Mouse (Mus musculus) heart, adult 2 months (tissue): ENCODE measurements at regions not wholly inside any gene's neighbourhood (a gene's known extent, or its start where the extent isn't known, plus 50 kb on each side); places are given as distances from the start of the nearest gene placed in this dataset.
"Not testable (repeated sequence)": the region's sequence is repeated elsewhere in the genome, so short reads cannot be mapped to it uniquely, and the experiment has no call there.

Experiments used
- DNase-seq, 2 experiments: peaks; one replicate each; pipeline ENCODE4 v3.0.0; 2021
- H3K27ac ChIP-seq: fragments of 200-600 bp; 2 replicates; pipeline ENCODE4 v1.8.1; 2022
- H3K27me3 ChIP-seq: fragments of 200-500 bp; 2 replicates; pipeline ENCODE4 v1.6.1; 2012; ENCODE audit warnings: mild to moderate bottlenecking, low read length, inconsistent platforms, mixed read lengths; ENCODE audit not compliant: control insufficient read depth, insufficient read depth
- H3K36me3 ChIP-seq: fragments of 200-500 bp; 2 replicates; pipeline ENCODE4 v1.6.1; 2012; ENCODE audit warnings: low read length, inconsistent platforms; ENCODE audit not compliant: control insufficient read depth, insufficient read depth
- H3K4me1 ChIP-seq: fragments of 200-500 bp; 2 replicates; pipeline ENCODE4 v1.6.1; 2011; ENCODE audit warnings: low read length; ENCODE audit not compliant: control insufficient read depth, insufficient read depth
- H3K4me3 ChIP-seq: fragments of 200-600 bp; 2 replicates; pipeline ENCODE4 v1.8.1; 2022
- H3K79me2 ChIP-seq: fragments of 200-500 bp; replicated peaks from 2 replicates; pipeline ENCODE4 v1.6.1; 2012; ENCODE audit warnings: mild to moderate bottlenecking, inconsistent platforms, low read length, moderate library complexity, mixed read lengths; ENCODE audit not compliant: control insufficient read depth, insufficient read depth
- H3K9ac ChIP-seq: fragments of 200-500 bp; 2 replicates; pipeline ENCODE4 v1.6.1; 2012; ENCODE audit warnings: low read depth, mild to moderate bottlenecking, control low read depth, inconsistent platforms, low read length, mixed read lengths
- CTCF ChIP-seq: fragments of 200-600 bp; IDR thresholded peaks from 2 replicates; pipeline ENCODE4 v1.8.1; 2022; ENCODE audit warnings: antibody characterized with exemption, mild to moderate bottlenecking, moderate library complexity
- EP300 ChIP-seq: fragments of 200-500 bp; IDR thresholded peaks from 2 replicates; pipeline ENCODE4 v1.6.1; 2011; ENCODE audit warnings: low read depth, low read length, control low read depth; ENCODE audit not compliant: insufficient read depth
- POLR2A ChIP-seq: fragments of 200-500 bp; IDR thresholded peaks from 2 replicates; pipeline ENCODE4 v1.6.1; 2011; ENCODE audit warnings: mild to moderate bottlenecking, low read depth, low read length, control low read depth; ENCODE audit not compliant: insufficient read depth
- WGBS: fragments of 180-500 bp; shearing (Covaris S2); methylation state at CpG from one replicate; pipeline ENCODE4 v1.1.7; 2018; 5-methylcytosine and 5-hydroxymethylcytosine counted together
- intact Hi-C: fragments of 180-260 bp; cut with DNase I; formaldehyde crosslinking; loops from one replicate; pipeline ENCODE4 v1.15.1; 2025

DNA sequence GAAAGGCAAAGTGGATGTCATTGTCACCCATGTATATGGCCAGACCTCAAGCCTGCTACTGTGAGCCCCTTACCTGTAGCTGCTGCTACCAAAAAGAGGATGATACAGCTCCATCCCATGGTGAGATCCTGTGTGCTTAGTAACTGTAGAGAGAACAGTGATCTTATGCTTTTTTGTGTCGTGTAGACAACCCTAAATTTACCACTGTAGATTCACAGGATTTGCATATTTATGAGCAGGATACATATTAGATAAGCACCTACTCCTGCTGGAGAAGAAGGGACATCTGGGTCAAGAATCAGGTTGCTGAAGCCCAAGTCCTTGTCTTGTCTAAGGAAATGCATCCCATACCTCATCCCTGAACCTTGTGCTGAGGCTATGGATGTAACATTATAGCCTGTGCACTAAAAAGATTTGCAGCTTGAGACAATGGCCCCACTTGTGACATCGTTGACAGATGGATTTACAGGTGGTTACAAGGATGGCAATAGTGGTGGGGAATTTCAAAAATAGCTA is 888.7 kb upstream of the Zfp386 start:
- 47% methylated on average over 2 of the region's 2 CpGs for WGBS
- H3K79me2 ChIP-seq, intact Hi-C loops, H3K4me3 ChIP-seq, H3K27me3 ChIP-seq, H3K9ac ChIP-seq, H3K4me1 ChIP-seq, DNase-seq, H3K36me3 ChIP-seq, H3K27ac ChIP-seq: not testable (repeated sequence)

DNA sequence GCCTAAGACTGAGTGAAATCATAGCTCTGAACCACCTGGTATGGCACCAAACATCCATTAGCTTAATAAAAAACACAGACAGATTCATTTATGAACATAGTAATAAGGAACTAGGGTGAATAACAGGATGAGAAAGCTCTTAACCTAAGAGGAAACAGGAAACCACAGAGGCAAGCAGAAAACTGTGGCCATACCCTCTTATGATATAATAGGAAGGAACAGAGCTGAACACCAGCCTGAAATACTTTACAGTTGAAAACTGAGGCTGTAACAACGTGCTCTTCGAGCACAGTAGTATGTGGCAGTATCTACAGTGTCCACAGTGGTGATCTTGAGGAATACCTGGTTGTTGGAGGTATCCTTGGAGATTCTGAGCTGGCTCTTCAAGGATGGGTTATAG is 882.0 kb upstream of the Zfp386 start:
- DNase-seq, result not testable (repeated sequence)

GRCm38 (mm10) chr12:115166006-115166405 is 881.5 kb upstream of the Zfp386 start:
- H3K4me3 ChIP-seq, H3K27me3 ChIP-seq, H3K4me1 ChIP-seq, H3K27ac ChIP-seq, H3K79me2 ChIP-seq, intact Hi-C loops, H3K36me3 ChIP-seq, H3K9ac ChIP-seq, DNase-seq: not testable (repeated sequence)
- WGBS, result 44% methylated on average over 1 of the region's 1 CpGs

More for the DNA sequence above, 882.0 kb upstream of the Zfp386 start:
- H3K36me3 ChIP-seq, H3K79me2 ChIP-seq, H3K4me3 ChIP-seq, H3K27me3 ChIP-seq, H3K4me1 ChIP-seq, H3K9ac ChIP-seq, H3K27ac ChIP-seq, intact Hi-C loops: not testable (repeated sequence)
- WGBS, result 30% methylated on average over 2 of the region's 2 CpGs

DNA sequence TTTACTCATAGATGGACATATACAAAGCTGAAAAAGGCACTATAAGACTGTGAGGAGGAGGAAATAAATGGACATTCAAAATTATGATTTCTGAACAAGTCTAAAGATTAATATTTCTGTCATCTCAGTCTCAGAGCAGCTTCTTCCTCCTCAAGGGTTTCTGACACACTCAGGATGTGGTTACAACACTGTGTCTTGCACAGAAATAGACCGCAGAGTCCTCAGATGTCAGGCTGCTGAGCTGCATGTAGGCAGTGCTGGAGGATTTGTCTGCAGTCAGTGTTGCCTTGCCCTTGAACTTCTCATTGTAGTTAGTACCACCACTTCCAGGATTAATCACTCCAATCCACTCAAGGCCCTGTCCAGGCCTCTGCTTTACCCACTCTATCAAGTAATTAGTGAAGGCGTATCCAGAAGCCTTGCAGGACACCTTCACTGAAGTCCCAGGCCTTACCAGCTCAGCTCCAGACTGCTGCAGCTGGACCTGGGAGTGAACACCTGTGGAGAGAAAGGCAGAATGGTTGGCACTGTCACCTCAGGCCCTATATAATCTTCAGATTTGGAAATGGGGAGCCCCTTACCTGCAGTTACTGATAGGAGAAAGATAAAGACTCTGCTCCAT is 853.9 kb upstream of the Zfp386 start:
- Histone ChIP-seq H3K9ac (no peak overlapping the region), H3K79me2 (no peaks in the 10 kb centered on the region), H3K4me1 (no peaks in the 10 kb centered on the region), H3K27ac (no peak overlapping the region), H3K36me3 (no peaks in the 10 kb centered on the region), H3K4me3 (no peak overlapping the region), H3K27me3 (no peaks in the 10 kb centered on the region)
- peak; percentile 8 to 14 for DNase-seq
- intact Hi-C loops, result no loop called here
- 72% methylated on average over 2 of the region's 2 CpGs for WGBS
- TF ChIP-seq EP300, result no peak
- no peak for TF ChIP-seq POLR2A
- TF ChIP-seq CTCF, result no peak

DNA sequence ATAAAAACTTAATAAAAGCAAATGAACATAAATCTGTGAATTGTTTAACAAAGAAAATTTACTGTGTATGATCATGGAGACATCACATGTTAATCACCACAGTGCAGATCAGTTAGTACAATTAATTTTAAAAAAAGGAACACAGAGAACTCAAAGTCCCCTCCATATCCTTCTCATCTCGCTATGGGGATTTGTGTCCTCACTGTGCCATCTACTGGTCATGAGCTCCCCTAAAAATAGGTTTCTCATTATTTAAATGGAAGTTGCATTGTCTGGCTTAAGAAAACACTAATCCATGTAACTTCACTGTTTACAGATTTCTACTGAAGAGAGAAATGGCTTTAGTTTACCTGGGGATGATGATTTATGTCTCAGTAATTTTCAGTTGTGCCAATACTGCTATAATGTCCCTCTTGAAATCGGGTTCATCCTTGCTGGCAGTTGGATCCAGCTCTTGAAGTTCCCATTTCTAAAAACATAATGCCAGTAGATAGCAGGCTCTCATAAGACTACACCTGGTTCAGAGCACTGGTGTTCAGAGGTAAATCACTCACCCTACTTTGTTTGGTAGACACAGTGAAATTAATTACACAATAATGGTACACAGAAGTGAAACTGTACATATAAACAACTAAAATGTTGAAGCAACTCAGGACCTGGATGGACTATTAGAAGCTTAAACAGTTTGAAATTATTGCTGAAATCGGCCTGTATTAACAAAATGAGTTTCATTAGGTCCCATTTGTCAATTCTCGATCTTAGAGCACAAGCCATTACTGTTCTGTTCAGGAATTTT is 850.0 kb upstream of the Zfp386 start:
- intact Hi-C loops, result no loop called here
- no peak overlapping the region for H3K27ac ChIP-seq
- WGBS, result 38% methylated on average over 4 of the region's 4 CpGs
- H3K4me3 ChIP-seq, result no peak overlapping the region
- H3K4me1 ChIP-seq, result no peaks in the 10 kb centered on the region
- TF ChIP-seq POLR2A (no peak), EP300 (no peak), CTCF (no peak)
- H3K9ac ChIP-seq, result no peak overlapping the region
- DNase-seq, result no peak
- no peaks in the 10 kb centered on the region for H3K36me3 ChIP-seq
- no peaks in the 10 kb centered on the region for H3K27me3 ChIP-seq
- H3K79me2 ChIP-seq, result no peaks in the 10 kb centered on the region

GRCm38 (mm10) chr12:115207833-115208448 is 839.6 kb upstream of the Zfp386 start:
- H3K4me3 ChIP-seq, H3K4me1 ChIP-seq, H3K27ac ChIP-seq, intact Hi-C loops, H3K36me3 ChIP-seq, H3K9ac ChIP-seq, H3K27me3 ChIP-seq, H3K79me2 ChIP-seq, DNase-seq: not testable (repeated sequence)
- 73% methylated on average over 2 of the region's 2 CpGs for WGBS
